Mouse (Mus musculus) layer of hippocampus, adult 8-10 months (tissue): ENCODE results near the gene Ctnna3. TPM values are rescaled to one million over a fixed set of nuclear protein-coding genes. Genes with fewer than 3 reads are reported as not detected.

Experiments used
- DNase-seq, 2 experiments: peaks; one replicate each; pipeline ENCODE4 v3.0.0; 2022; ENCODE audit warnings: low spot score in 2 of 2
- total RNA-seq, 4 experiments: library from RNA; stranded (reverse); gene quantifications; 2 replicates each; pipeline ENCODE4 v1.2.4; 2022

The Ctnna3 gene
- total RNA-seq, 4 experiments from 2014 or later = 2.3 to 3.2 (median 3.1) TPM

DNA sequence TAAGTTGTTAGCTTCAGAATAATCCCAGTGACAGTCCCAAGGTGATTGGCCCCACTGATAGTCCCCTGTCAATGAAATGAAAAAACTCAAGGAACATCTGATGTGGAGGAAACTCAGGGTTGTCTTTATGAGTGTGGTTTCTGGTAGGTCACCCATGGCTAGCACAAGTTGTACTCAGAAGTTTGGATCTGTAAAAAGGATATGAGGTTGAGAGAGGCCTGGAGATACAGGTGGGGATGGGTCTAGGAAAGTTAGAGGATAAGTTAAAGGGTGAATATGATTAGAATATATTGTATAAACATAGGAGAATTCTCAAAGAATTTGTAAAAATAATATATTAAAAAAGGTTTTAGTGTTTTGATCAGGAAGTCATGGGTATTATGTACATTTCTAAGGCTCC lies 497.4 kb downstream of the Ctnna3 start, which contains the start of gene Gm10118:
Gm10118 (minus strand) TSS at position 101 of the 400 bp plus-strand sequence.
- no peak for DNase-seq

- no peak for DNase-seq
Measured at GRCm38 (mm10) chr10:63933946-63934345, 504.0 kb downstream of the Ctnna3 start.

- no peak for DNase-seq
Measured at GRCm38 (mm10) chr10:63945534-63945933, 515.6 kb downstream of the Ctnna3 start.

DNA sequence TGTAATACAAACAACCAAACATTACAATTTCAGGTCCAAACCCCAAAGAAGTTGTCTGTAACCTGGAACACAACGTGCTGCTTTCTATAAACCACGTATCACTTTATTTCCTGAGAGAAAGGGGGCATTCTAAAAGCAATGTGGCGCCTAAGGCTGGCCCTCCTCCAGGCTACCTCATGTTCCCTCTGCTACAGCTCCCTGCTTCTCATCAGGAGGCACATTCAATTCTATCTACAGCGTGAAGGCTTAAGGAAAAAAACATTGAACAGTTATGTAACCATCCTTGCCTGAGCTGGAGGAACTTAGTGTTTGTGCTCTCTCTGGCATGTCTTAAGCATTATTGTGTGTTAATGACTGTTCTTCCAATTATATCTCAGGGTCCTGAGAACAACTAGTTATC lies 517.4 kb downstream of the Ctnna3 start:
- DNase-seq = peak in 1 of 2 experiments; percentile 18

DNA sequence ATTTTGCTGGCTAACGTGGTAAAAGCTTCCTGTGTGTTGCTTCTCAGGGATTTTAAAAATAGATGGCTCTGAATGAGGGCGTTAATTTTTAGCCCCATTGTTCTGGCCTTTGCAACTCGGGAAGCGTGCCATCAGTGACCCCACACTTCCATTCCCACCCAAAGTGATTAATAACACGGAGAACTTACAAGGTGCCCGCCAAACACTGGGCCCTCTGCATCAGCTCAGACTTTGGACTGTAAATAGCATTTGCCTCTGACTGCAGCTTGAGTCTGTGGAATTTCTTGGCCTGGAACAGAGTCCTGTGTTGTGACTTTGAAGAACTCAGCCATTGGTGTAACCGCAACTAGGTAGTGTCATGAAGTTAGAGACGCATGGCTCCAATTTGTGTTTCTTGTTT lies 521.0 kb downstream of the Ctnna3 start:
- DNase-seq = no peak

GRCm38 (mm10) chr10:63951481-63951880 lies 521.6 kb downstream of the Ctnna3 start:
- no peak for DNase-seq

- no peak for DNase-seq
Measured at GRCm38 (mm10) chr10:63954308-63954930, 524.5 kb downstream of the Ctnna3 start.

- DNase-seq = no peak
Measured at GRCm38 (mm10) chr10:63972300-63972699, 542.4 kb downstream of the Ctnna3 start.

GRCm38 (mm10) chr10:63978101-63978500 lies 548.2 kb downstream of the Ctnna3 start:
- DNase-seq = no peak

GRCm38 (mm10) chr10:63978535-63978934 lies 548.6 kb downstream of the Ctnna3 start:
- DNase-seq = no peak

DNA sequence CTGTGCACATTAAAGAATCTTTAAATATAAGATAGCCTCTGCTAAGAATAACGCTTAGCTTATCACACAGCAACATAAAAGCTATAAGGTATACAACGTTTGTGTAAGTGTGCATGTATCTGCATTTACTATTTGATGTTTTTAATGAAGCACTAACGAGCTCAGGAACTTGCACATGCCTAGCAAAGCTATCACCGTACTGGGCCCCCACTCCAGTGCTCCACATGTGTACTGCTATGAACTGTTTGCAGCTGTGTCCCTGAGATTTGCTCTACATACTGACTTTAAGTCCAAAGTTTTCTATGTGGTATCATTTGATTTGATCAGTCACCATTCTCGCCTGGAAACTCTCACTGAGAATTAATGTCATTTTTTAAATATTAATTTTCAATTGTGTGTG lies 549.1 kb downstream of the Ctnna3 start:
- no peak for DNase-seq

- no peak for DNase-seq
Measured at GRCm38 (mm10) chr10:63979410-63979809, 549.5 kb downstream of the Ctnna3 start.

DNA sequence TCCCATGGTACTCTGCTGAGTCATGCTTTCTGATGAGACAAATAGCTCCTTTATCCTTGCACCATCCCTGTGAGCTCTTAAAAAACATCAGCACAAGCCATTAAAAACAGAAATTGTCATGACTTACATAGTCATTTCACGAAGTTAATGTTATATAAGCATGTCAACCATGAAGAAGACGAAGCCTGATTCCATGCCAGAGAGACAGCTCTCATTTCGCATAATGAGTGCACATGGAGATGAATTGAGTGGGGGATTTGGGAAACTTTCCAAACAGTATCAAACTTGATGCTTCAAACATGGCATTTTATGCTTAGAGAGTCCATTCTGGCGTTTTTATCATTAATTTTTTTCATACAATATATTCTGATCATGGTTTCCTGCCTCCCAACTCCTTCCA lies 555.7 kb downstream of the Ctnna3 start:
- no peak for DNase-seq

DNA sequence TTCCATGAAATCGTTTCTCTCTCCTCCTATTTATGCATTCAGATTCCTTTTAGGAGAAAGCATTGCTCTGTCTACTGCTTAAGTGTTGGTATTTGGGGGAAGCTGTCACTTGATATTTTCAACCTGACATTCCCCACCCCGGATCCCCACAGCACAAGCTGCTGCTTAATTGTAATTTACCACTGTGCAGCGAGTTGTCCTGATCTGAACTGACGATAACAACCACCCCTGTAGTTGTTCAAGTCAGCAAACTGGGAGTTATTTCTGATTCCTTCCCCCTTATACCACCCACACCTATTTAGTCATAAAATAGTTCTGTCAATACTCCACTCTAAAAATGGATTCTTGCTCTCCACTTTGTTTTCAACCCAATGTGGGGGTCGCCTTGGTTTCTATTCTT lies 564.4 kb downstream of the Ctnna3 start:
- no peak for DNase-seq

- no peak for DNase-seq
Measured at GRCm38 (mm10) chr10:64001531-64001930, 571.6 kb downstream of the Ctnna3 start.

DNA sequence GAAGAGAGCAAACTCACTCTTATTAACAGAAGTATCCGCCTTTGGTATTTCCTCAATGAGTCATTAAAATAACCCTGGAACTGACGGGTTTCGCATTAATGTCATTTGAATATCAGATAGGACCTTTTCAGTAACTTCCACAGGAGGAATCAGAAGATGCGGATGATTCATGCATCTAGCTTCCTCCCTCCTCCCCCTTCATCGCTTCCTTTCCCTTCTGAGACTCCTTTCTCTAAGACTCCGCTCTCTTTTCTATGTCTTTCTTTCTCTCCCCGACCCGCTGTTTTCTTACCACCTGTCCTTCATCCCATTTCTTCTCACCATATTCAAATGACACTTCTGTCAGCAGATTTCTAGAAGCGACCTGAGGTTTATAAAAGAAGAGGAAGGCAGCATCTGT lies 572.1 kb downstream of the Ctnna3 start:
- DNase-seq = no peak

- DNase-seq = no peak
Measured at GRCm38 (mm10) chr10:64020347-64020746, 590.4 kb downstream of the Ctnna3 start.

- DNase-seq = peak in 1 of 2 experiments; percentile 16
Measured at GRCm38 (mm10) chr10:64023340-64023739, 593.4 kb downstream of the Ctnna3 start.

DNA sequence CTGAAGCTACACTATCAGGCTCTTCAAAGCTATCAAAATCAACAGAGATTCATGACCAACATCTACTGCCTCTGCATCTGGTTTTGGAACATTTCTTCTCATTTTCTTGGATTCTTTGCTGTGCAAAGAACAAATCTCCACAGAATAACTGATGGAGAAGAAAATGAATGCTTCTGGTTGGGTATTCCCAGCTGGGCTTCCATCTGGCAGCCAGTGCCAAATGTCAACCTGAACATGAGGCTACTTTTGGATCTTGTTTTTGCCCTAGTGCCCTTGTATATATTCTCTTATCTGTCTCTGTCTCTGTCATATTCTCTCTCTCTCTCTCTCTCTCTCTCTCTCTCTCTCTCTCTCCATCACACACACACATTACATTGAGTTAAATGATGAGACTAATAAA lies 601.0 kb downstream of the Ctnna3 start:
- no peak for DNase-seq

DNA sequence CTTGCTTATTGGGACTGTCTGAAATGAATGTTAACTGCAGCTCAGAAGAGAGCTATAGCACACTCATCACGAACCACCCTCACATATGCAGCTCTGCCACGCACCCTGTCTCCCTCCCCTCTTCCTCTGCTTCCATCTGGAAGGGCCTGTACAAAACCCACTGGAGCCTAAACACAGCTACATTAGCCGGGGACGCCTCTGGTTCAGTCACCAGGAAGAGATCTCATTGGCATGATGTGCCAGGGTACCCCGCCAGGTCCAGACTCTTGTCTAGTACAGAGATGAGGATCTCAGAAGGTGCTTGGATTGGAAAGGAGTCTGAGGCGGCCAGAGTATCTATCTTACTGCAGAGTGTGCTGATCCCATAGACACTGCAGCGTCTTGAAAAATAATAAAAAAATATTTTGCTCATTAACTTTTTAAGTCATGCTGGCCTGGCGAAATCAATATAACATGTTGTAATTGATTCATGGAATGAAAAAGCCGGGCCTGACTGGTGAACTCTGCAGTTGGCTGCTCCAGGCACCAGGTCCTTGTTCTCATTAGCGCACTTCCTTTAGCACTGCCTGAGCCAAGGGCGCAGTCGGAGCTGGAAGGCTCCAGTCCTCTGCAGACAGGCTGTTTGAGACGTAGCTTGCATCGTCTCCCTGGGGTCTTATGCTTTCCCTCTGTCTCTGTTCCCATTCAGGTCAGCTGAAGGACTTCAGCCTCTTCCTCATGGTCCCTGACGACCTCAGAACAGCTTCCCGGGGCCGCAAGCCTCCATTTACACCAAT lies 610.0 kb downstream of the Ctnna3 start:
- DNase-seq = peak in 1 of 2 experiments; percentile 13

DNA sequence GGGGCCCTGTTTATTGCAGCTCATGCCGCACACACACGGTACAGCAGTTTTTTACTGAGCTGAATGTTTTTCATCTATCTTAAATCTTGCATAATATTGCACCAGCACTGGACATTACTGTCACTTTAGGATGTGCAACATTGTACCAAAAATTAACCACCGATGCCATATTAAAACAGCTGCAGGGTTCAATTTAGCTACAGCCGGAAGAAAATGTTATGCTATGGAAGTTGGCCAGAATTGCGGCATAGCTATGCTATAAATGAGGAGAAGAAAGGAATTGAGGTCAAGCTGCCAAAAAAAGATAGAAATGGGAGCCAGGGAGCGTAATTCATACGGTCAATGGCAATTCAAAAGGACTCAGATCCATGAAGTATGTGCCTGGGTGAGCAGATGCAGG lies 611.3 kb downstream of the Ctnna3 start:
- DNase-seq = no peak

DNA sequence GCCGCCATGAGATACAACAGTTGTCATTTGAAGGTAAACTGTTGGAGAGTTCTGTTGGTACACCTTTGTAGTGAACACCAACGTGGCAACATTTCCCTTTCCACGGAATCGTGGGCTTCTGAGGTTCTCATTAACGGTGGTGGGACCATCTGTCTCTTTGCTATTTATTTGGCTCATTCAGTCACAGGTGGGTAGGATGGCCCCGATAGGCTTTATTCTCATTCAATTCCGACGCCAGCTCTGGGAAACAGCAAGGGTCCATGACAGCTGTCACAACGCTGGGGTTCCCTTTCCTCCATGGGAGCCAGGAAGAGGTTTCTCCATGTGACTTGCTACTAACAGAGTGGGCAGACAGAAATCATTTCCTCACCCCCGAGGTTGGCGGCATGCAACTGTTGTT lies 612.0 kb downstream of the Ctnna3 start:
- DNase-seq = no peak

- no peak for DNase-seq
Measured at GRCm38 (mm10) chr10:64049151-64049550, 619.3 kb downstream of the Ctnna3 start.
